Mouse (Mus musculus): Measurements from ENCODE around the gene Tecr. TPM values are rescaled to one million over a fixed set of nuclear protein-coding genes. Genes with fewer than 3 reads are reported as not detected.
"Not testable (repeated sequence)": the region's sequence is repeated elsewhere in the genome, so short reads cannot be mapped to it uniquely, and the experiment has no call there.

Tecr gene
- total RNA-seq, 2 experiments from 2014 or later, result 190 to 301 TPM

- ATAC-seq (replicated peaks; ENCODE audit: low FRiP score, poor library complexity, severe bottlenecking), result no peak
Observed at GRCm38 (mm10) chr8:83588886-83589285, 18.9 kb downstream of the Tecr start.

- ATAC-seq (replicated peaks; ENCODE audit: low FRiP score, poor library complexity, severe bottlenecking), result no peak
Observed at GRCm38 (mm10) chr8:83587644-83588043, 20.1 kb downstream of the Tecr start.

- ATAC-seq (replicated peaks; ENCODE audit: low FRiP score, poor library complexity, severe bottlenecking), result no peak
Observed at GRCm38 (mm10) chr8:83585333-83585732, 22.4 kb downstream of the Tecr start.

GRCm38 (mm10) chr8:83584771-83585170 is 23.0 kb downstream of the Tecr start:
- no peak for ATAC-seq (replicated peaks; ENCODE audit: low FRiP score, poor library complexity, severe bottlenecking)

- no peak for ATAC-seq (replicated peaks; ENCODE audit: low FRiP score, poor library complexity, severe bottlenecking)
Observed at GRCm38 (mm10) chr8:83583236-83583635, 24.5 kb downstream of the Tecr start.

GRCm38 (mm10) chr8:83582226-83582625 is 25.5 kb downstream of the Tecr start:
- ATAC-seq (replicated peaks; ENCODE audit: low FRiP score, poor library complexity, severe bottlenecking), result no peak

GRCm38 (mm10) chr8:83580826-83581225 is 26.9 kb downstream of the Tecr start:
- ATAC-seq (replicated peaks; ENCODE audit: low FRiP score, poor library complexity, severe bottlenecking), result no peak

- ATAC-seq (replicated peaks; ENCODE audit: low FRiP score, poor library complexity, severe bottlenecking), result no peak
Observed at GRCm38 (mm10) chr8:83579676-83580075, 28.1 kb downstream of the Tecr start.

- ATAC-seq (replicated peaks; ENCODE audit: low FRiP score, poor library complexity, severe bottlenecking), result no peak
Observed at GRCm38 (mm10) chr8:83578131-83579055, 29.4 kb downstream of the Tecr start.

GRCm38 (mm10) chr8:83577384-83577791 is 30.4 kb downstream of the Tecr start:
- no peak for ATAC-seq (replicated peaks; ENCODE audit: low FRiP score, poor library complexity, severe bottlenecking)

- no peak for ATAC-seq (replicated peaks; ENCODE audit: low FRiP score, poor library complexity, severe bottlenecking)
Observed at GRCm38 (mm10) chr8:83576921-83577320, 30.9 kb downstream of the Tecr start.

- ATAC-seq (replicated peaks; ENCODE audit: low FRiP score, poor library complexity, severe bottlenecking), result no peak
Observed at GRCm38 (mm10) chr8:83576516-83576895, 31.3 kb downstream of the Tecr start.

GRCm38 (mm10) chr8:83575561-83576515 is 31.9 kb downstream of the Tecr start:
- ATAC-seq (replicated peaks; ENCODE audit: low FRiP score, poor library complexity, severe bottlenecking), result no peak

- no peak for ATAC-seq (replicated peaks; ENCODE audit: low FRiP score, poor library complexity, severe bottlenecking)
Observed at GRCm38 (mm10) chr8:83574631-83575315, 33.0 kb downstream of the Tecr start.

GRCm38 (mm10) chr8:83573140-83573875 is 34.5 kb downstream of the Tecr start:
- ATAC-seq (replicated peaks; ENCODE audit: low FRiP score, poor library complexity, severe bottlenecking), result no peak

- no peak for ATAC-seq (replicated peaks; ENCODE audit: low FRiP score, poor library complexity, severe bottlenecking)
Observed at GRCm38 (mm10) chr8:83572246-83572812, 35.4 kb downstream of the Tecr start.

- ATAC-seq (replicated peaks; ENCODE audit: low FRiP score, poor library complexity, severe bottlenecking), result no peak
Observed at GRCm38 (mm10) chr8:83571791-83572190, 36.0 kb downstream of the Tecr start.

GRCm38 (mm10) chr8:83571001-83571340 is 36.8 kb downstream of the Tecr start:
- not testable (repeated sequence) for ATAC-seq (replicated peaks; ENCODE audit: low FRiP score, poor library complexity, severe bottlenecking)

Data from erythroid progenitor cell, adult 5-6 weeks (primary cell).